Mouse (Mus musculus): Measurements from ENCODE around the gene Scn8a. TPM values are rescaled to one million over a fixed set of nuclear protein-coding genes. Genes with fewer than 3 reads are reported as not detected.

Scn8a gene
- total RNA-seq, 2 experiments from 2014 or later: not detected

- ATAC-seq (replicated peaks; ENCODE audit: poor library complexity, severe bottlenecking): peak; percentile 78
Measured at GRCm38 (mm10) chr15:100873155-100873554, 3.5 kb downstream of the Scn8a start.

GRCm38 (mm10) chr15:100879073-100879472, 9.4 kb downstream of the Scn8a start:
- no peak for ATAC-seq (replicated peaks; ENCODE audit: poor library complexity, severe bottlenecking)

- no peak for ATAC-seq (replicated peaks; ENCODE audit: poor library complexity, severe bottlenecking)
Measured at GRCm38 (mm10) chr15:100881385-100881784, 11.7 kb downstream of the Scn8a start.

GRCm38 (mm10) chr15:100884481-100884880, 14.8 kb downstream of the Scn8a start:
- ATAC-seq (replicated peaks; ENCODE audit: poor library complexity, severe bottlenecking): no peak

- ATAC-seq (replicated peaks; ENCODE audit: poor library complexity, severe bottlenecking): no peak
Measured at GRCm38 (mm10) chr15:100891962-100892361, 22.3 kb downstream of the Scn8a start.

GRCm38 (mm10) chr15:100896502-100896901, 26.8 kb downstream of the Scn8a start:
- ATAC-seq (replicated peaks; ENCODE audit: poor library complexity, severe bottlenecking): no peak

- no peak for ATAC-seq (replicated peaks; ENCODE audit: poor library complexity, severe bottlenecking)
Measured at GRCm38 (mm10) chr15:100903811-100904210, 34.2 kb downstream of the Scn8a start.

- ATAC-seq (replicated peaks; ENCODE audit: poor library complexity, severe bottlenecking): peak; percentile 65
Measured at GRCm38 (mm10) chr15:100905006-100905405, 35.3 kb downstream of the Scn8a start.

- ATAC-seq (replicated peaks; ENCODE audit: poor library complexity, severe bottlenecking): no peak
Measured at GRCm38 (mm10) chr15:100905751-100906150, 36.1 kb downstream of the Scn8a start.

GRCm38 (mm10) chr15:100908817-100909216, 39.2 kb downstream of the Scn8a start:
- no peak for ATAC-seq (replicated peaks; ENCODE audit: poor library complexity, severe bottlenecking)

GRCm38 (mm10) chr15:100909734-100910163, 40.1 kb downstream of the Scn8a start:
- ATAC-seq (replicated peaks; ENCODE audit: poor library complexity, severe bottlenecking): no peak

GRCm38 (mm10) chr15:100910381-100910841, 40.8 kb downstream of the Scn8a start:
- ATAC-seq (replicated peaks; ENCODE audit: poor library complexity, severe bottlenecking): no peak

- ATAC-seq (replicated peaks; ENCODE audit: poor library complexity, severe bottlenecking): no peak
Measured at GRCm38 (mm10) chr15:100912676-100913266, 43.1 kb downstream of the Scn8a start.

- ATAC-seq (replicated peaks; ENCODE audit: poor library complexity, severe bottlenecking): peak; percentile 94
Measured at GRCm38 (mm10) chr15:100914734-100915242, 45.1 kb downstream of the Scn8a start.

GRCm38 (mm10) chr15:100918046-100918445, 48.4 kb downstream of the Scn8a start:
- no peak for ATAC-seq (replicated peaks; ENCODE audit: poor library complexity, severe bottlenecking)

- ATAC-seq (replicated peaks; ENCODE audit: poor library complexity, severe bottlenecking): no peak
Measured at GRCm38 (mm10) chr15:100922210-100922609, 52.6 kb downstream of the Scn8a start.

- ATAC-seq (replicated peaks; ENCODE audit: poor library complexity, severe bottlenecking): no peak
Measured at GRCm38 (mm10) chr15:100923476-100923875, 53.8 kb downstream of the Scn8a start.

- no peak for ATAC-seq (replicated peaks; ENCODE audit: poor library complexity, severe bottlenecking)
Measured at GRCm38 (mm10) chr15:100924941-100925340, 55.3 kb downstream of the Scn8a start.

- no peak for ATAC-seq (replicated peaks; ENCODE audit: poor library complexity, severe bottlenecking)
Measured at GRCm38 (mm10) chr15:100930477-100930876, 60.8 kb downstream of the Scn8a start.

- ATAC-seq (replicated peaks; ENCODE audit: poor library complexity, severe bottlenecking): no peak
Measured at GRCm38 (mm10) chr15:100936176-100936575, 66.5 kb downstream of the Scn8a start.

- no peak for ATAC-seq (replicated peaks; ENCODE audit: poor library complexity, severe bottlenecking)
Measured at GRCm38 (mm10) chr15:100948383-100948782, 78.7 kb downstream of the Scn8a start.

GRCm38 (mm10) chr15:100949169-100949568, 79.5 kb downstream of the Scn8a start:
- no peak for ATAC-seq (replicated peaks; ENCODE audit: poor library complexity, severe bottlenecking)

Measured in granulocyte monocyte progenitor cell, adult 5-6 weeks (primary cell).